Mouse (Mus musculus) MEL (cell line): ENCODE measurements around the gene Map10.

Experiments
- CTCF ChIP-seq, 3 experiments: IDR thresholded peaks in 2 of 3; conservative IDR thresholded peaks in 1 of 3; 2 replicates each; pipeline ENCODE4 v1.5.1; 2011 to 2012; ENCODE audit warnings: low read length in 3 of 3, low read depth in 2 of 3, mild to moderate bottlenecking in 2 of 3, improper control_type of control experiment in 1 of 3, inconsistent platforms in 1 of 3, mixed read lengths in 1 of 3, moderate library complexity in 1 of 3; ENCODE audit not compliant: control insufficient read depth in 1 of 3, insufficient read depth in 1 of 3, poor library complexity in 1 of 3, severe bottlenecking in 1 of 3
- EP300 ChIP-seq, 2 experiments: IDR thresholded peaks; 2 replicates each; pipeline ENCODE4 v1.6.1; 2011; ENCODE audit warnings: improper control_type of control experiment in 2 of 2, low read length in 2 of 2, low read depth in 1 of 2, mild to moderate bottlenecking in 1 of 2
- MYC ChIP-seq: IDR thresholded peaks from 2 replicates; pipeline ENCODE4 v1.6.1; 2011; ENCODE audit warnings: low read depth, mild to moderate bottlenecking, low read length, improper control_type of control experiment, moderate library complexity
- POLR2A ChIP-seq, 2 experiments: IDR thresholded peaks; 2 replicates each; pipeline ENCODE4 v1.6.1; 2011 to 2012; ENCODE audit warnings: low read length in 2 of 2, mild to moderate bottlenecking in 2 of 2, control low read depth in 1 of 2, improper control_type of control experiment in 1 of 2, low read depth in 1 of 2, moderate library complexity in 1 of 2; ENCODE audit not compliant: control insufficient read depth in 1 of 2, insufficient read depth in 1 of 2, poor library complexity in 1 of 2
- RCOR1 ChIP-seq: IDR thresholded peaks from 2 replicates; pipeline ENCODE4 v1.6.1; 2012; ENCODE audit warnings: low read depth, mild to moderate bottlenecking, inconsistent platforms, low read length, improper control_type of control experiment
- TCF12 ChIP-seq: IDR thresholded peaks from 2 replicates; pipeline ENCODE4 v1.6.1; 2014; ENCODE audit warnings: low read depth, mild to moderate bottlenecking, inconsistent platforms, low read length, improper control_type of control experiment, moderate library complexity

GRCm38 (mm10) chr8:125666201-125666600, 3.4 kb upstream of the Map10 start:
- TF ChIP-seq CTCF (IDR thresholded peaks at IDR 0.05 in 2 of 3, conservative IDR thresholded peaks at IDR 0.05 in 1 of 3; ENCODE audit: control insufficient read depth in 1 of 3, insufficient read depth in 1 of 3, low read depth in 2 of 3, low read length in 3 of 3, poor library complexity in 1 of 3, severe bottlenecking in 1 of 3), result no peak
- TF ChIP-seq RCOR1, result no peak
- no peak for TF ChIP-seq EP300 (IDR thresholded peaks at IDR 0.05; ENCODE audit: low read depth in 1 of 2, low read length in 2 of 2)
- no peak for TF ChIP-seq POLR2A (IDR thresholded peaks at IDR 0.05; ENCODE audit: control insufficient read depth in 1 of 2, insufficient read depth in 1 of 2, low read depth in 1 of 2, low read length in 2 of 2, poor library complexity in 1 of 2)
- TF ChIP-seq TCF12, result no peak
- no peak for TF ChIP-seq MYC
